Mouse (Mus musculus) heart, adult 2 months (tissue): ENCODE measurements around the gene Mfsd4b3. TPM values are rescaled to one million over a fixed set of nuclear protein-coding genes. Genes with fewer than 3 reads are reported as not detected.
A peak's percentile ranks its signal among the peaks of the same experiment; 100 is the strongest.

Experiments
- DNase-seq, 2 experiments: peaks; one replicate each; pipeline ENCODE4 v3.0.0; 2021
- H3K27ac ChIP-seq: fragments of 200-600 bp; 2 replicates; pipeline ENCODE4 v1.8.1; 2022
- H3K27me3 ChIP-seq: fragments of 200-500 bp; 2 replicates; pipeline ENCODE4 v1.6.1; 2012; ENCODE audit warnings: mild to moderate bottlenecking, low read length, inconsistent platforms, mixed read lengths; ENCODE audit not compliant: control insufficient read depth, insufficient read depth
- H3K36me3 ChIP-seq: fragments of 200-500 bp; 2 replicates; pipeline ENCODE4 v1.6.1; 2012; ENCODE audit warnings: low read length, inconsistent platforms; ENCODE audit not compliant: control insufficient read depth, insufficient read depth
- H3K4me1 ChIP-seq: fragments of 200-500 bp; 2 replicates; pipeline ENCODE4 v1.6.1; 2011; ENCODE audit warnings: low read length; ENCODE audit not compliant: control insufficient read depth, insufficient read depth
- H3K4me3 ChIP-seq: fragments of 200-600 bp; 2 replicates; pipeline ENCODE4 v1.8.1; 2022
- H3K79me2 ChIP-seq: fragments of 200-500 bp; replicated peaks from 2 replicates; pipeline ENCODE4 v1.6.1; 2012; ENCODE audit warnings: mild to moderate bottlenecking, inconsistent platforms, low read length, moderate library complexity, mixed read lengths; ENCODE audit not compliant: control insufficient read depth, insufficient read depth
- H3K9ac ChIP-seq: fragments of 200-500 bp; 2 replicates; pipeline ENCODE4 v1.6.1; 2012; ENCODE audit warnings: low read depth, mild to moderate bottlenecking, control low read depth, inconsistent platforms, low read length, mixed read lengths
- CTCF ChIP-seq: fragments of 200-600 bp; IDR thresholded peaks from 2 replicates; pipeline ENCODE4 v1.8.1; 2022; ENCODE audit warnings: antibody characterized with exemption, mild to moderate bottlenecking, moderate library complexity
- EP300 ChIP-seq: fragments of 200-500 bp; IDR thresholded peaks from 2 replicates; pipeline ENCODE4 v1.6.1; 2011; ENCODE audit warnings: low read depth, low read length, control low read depth; ENCODE audit not compliant: insufficient read depth
- POLR2A ChIP-seq: fragments of 200-500 bp; IDR thresholded peaks from 2 replicates; pipeline ENCODE4 v1.6.1; 2011; ENCODE audit warnings: mild to moderate bottlenecking, low read depth, low read length, control low read depth; ENCODE audit not compliant: insufficient read depth
- WGBS: fragments of 180-500 bp; shearing (Covaris S2); methylation state at CpG from one replicate; pipeline ENCODE4 v1.1.7; 2018; 5-methylcytosine and 5-hydroxymethylcytosine counted together
- intact Hi-C: fragments of 180-260 bp; cut with DNase I; formaldehyde crosslinking; loops from one replicate; pipeline ENCODE4 v1.15.1; 2025
- polyA plus RNA-seq: library from polyadenylated mRNA; depleted of rRNA; stranded (reverse); fragments of >200 nt; gene quantifications from 2 replicates; pipeline ENCODE4 v1.2.3, GENCODE M21; 2012
- total RNA-seq, 2 experiments: library from RNA; stranded (reverse); gene quantifications; 2 replicates each; pipeline ENCODE4 v1.2.3; 2021

The Mfsd4b3 gene
- total and polyA plus RNA-seq, 3 experiments, result 4.6 to 5.7 (median 5.5) TPM

DNA sequence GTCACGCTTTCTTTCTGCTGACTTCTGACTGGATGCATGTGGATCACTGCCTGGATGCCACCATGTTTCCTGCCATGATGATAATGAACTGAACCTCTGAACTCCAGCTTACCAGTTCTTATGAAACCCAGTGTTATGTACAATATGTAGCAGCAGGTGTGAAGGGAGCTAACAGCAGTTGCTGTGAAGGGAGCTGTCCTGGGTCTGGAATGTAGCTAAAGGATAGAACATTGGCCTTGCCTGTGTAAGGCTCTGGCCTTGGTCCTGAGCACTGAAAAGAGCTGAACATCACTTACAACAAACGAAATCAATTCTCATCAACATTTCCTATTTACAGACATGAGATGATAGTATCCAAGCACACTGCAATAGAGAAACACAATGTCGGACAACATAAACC is 7.6 kb upstream of the Mfsd4b3 start:
- H3K36me3 ChIP-seq, result no peaks in the 10 kb centered on the region
- H3K9ac ChIP-seq, result no peak overlapping the region
- WGBS, result 77% methylated on average over 3 of the region's 3 CpGs
- H3K4me3 ChIP-seq, result no peak overlapping the region
- H3K27ac ChIP-seq, result no peak overlapping the region
- intact Hi-C loops, result no loop called here
- H3K79me2 ChIP-seq, result no peaks in the 10 kb centered on the region
- no peaks in the 10 kb centered on the region for H3K4me1 ChIP-seq
- TF ChIP-seq EP300 (no peak), POLR2A (no peak), CTCF (no peak)
- DNase-seq, result no peak
- no peaks in the 10 kb centered on the region for H3K27me3 ChIP-seq

GRCm38 (mm10) chr10:39961906-39962305 is 2.0 kb upstream of the Mfsd4b3 start:
- Histone ChIP-seq H3K36me3 (peaks cover 4% of the 10 kb centered on the region; the same call in 1 of the 2 replicates), H3K79me2 (no peaks in the 10 kb centered on the region), H3K9ac (no peak overlapping the region), H3K27ac (no peak overlapping the region), H3K4me3 (no peak overlapping the region), H3K4me1 (peaks cover 4% of the 10 kb centered on the region), H3K27me3 (no peaks in the 10 kb centered on the region)
- DNase-seq, result no peak
- 26% methylated on average over 1 of the region's 1 CpGs for WGBS
- TF ChIP-seq POLR2A (no peak), CTCF (no peak), EP300 (no peak)
- intact Hi-C loops, result no loop called here

GRCm38 (mm10) chr10:39960441-39960822 is 479 bp upstream of the Mfsd4b3 start:
- peak overlapping the region; percentile 51 for H3K4me3 ChIP-seq
- intact Hi-C loops, result no loop called here
- H3K36me3 ChIP-seq, result peaks cover 4% of the 10 kb centered on the region; the same call in 1 of the 2 replicates
- no peak overlapping the region for H3K9ac ChIP-seq
- peaks cover 4% of the 10 kb centered on the region for H3K4me1 ChIP-seq
- no peak for TF ChIP-seq POLR2A
- no peak for TF ChIP-seq CTCF
- no peak for TF ChIP-seq EP300
- no peak for DNase-seq
- no peaks in the 10 kb centered on the region for H3K27me3 ChIP-seq
- no peak overlapping the region for H3K27ac ChIP-seq
- WGBS, result 41% methylated on average over 11 of the region's 11 CpGs
- H3K79me2 ChIP-seq, result no peaks in the 10 kb centered on the region

- DNase-seq, result no peak
- intact Hi-C loops, result loop anchor here (5.0 to 10.0 kb wide), 3 partner anchors 61 to 543 kb away; partner anchors contain the start of gene Mfsd4b4
- Histone ChIP-seq H3K9ac (no peak overlapping the region), H3K79me2 (no peaks in the 10 kb centered on the region), H3K4me1 (peaks cover 4% of the 10 kb centered on the region), H3K36me3 (peaks cover 4% of the 10 kb centered on the region; the same call in 1 of the 2 replicates), H3K27ac (peak overlapping the region; percentile 88), H3K4me3 (no peak overlapping the region), H3K27me3 (no peaks in the 10 kb centered on the region)
- 63% methylated on average over 4 of the region's 4 CpGs for WGBS
- no peak for TF ChIP-seq EP300
- peak; percentile 58 for TF ChIP-seq CTCF
These were observed 1.7 kb downstream of the Mfsd4b3 start for GRCm38 (mm10) chr10:39958266-39958665.

DNA sequence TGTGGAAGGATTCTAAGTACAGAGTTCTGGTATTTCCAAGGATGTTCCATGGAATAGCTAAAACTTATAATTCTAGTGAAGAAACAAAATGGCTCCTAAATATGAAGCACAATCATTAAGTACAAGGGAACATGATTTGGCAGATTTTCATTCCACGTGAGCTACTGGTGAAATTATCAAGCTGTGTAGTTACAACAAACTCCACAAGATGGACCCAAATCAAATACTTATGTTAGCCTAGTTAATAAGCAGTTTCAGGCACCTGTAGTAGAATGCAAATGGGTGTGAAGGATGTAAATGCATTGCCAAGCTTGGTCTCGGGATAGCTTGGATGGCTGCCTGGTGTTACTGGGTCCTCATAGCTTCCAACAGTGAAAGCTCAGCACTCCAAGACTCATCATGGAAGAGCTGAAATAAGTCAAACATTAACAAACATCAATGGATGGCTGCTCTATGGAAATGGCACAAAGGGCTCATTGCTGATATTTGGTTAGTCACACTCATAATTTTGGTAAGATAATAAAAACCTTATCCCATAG is 3.5 kb downstream of the Mfsd4b3 start:
- H3K4me3 ChIP-seq, result no peak overlapping the region
- no peak for DNase-seq
- 56% methylated on average over 2 of the region's 2 CpGs for WGBS
- no peak overlapping the region for H3K27ac ChIP-seq
- no peaks in the 10 kb centered on the region for H3K27me3 ChIP-seq
- H3K9ac ChIP-seq, result no peak overlapping the region
- H3K79me2 ChIP-seq, result no peaks in the 10 kb centered on the region
- intact Hi-C loops, result loop anchor here (5.0 to 10.0 kb wide), 3 partner anchors 59 to 542 kb away; partner anchors contain the start of gene Mfsd4b4
- TF ChIP-seq CTCF, result 0 out of 2 replicates have a peak, but pooled peaks have one; percentile 3
- no peak for TF ChIP-seq POLR2A
- no peak for TF ChIP-seq EP300
- peaks cover 4% of the 10 kb centered on the region for H3K4me1 ChIP-seq
- peaks cover 4% of the 10 kb centered on the region; the same call in 1 of the 2 replicates for H3K36me3 ChIP-seq

DNA sequence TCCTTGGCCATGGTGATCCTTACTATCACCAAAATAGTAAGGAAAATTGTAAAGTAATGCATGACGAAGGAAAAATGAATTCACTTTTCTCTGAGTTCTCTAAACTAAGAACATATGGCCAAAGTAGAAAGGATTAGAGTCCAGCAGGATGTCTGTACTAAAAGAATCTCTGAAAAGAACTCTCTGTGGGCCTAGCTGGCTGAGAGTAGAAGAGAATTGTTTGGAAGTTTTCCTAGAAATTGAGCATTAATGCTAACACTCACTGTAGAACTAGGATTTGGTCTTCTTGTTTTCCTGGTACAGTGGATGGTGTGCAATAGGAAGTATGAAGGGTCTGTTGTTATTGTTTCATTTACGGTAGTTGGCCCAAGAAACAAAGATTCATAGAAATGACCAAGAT is 4.8 kb downstream of the Mfsd4b3 start:
- H3K27me3 ChIP-seq, result no peaks in the 10 kb centered on the region
- H3K4me1 ChIP-seq, result no peaks in the 10 kb centered on the region; the same call in 1 of the 2 replicates
- 49% methylated on average over 2 of the region's 2 CpGs for WGBS
- TF ChIP-seq POLR2A (no peak), EP300 (no peak)
- peaks cover 4% of the 10 kb centered on the region; the same call in 1 of the 2 replicates for H3K36me3 ChIP-seq
- DNase-seq, result no peak
- no peak overlapping the region for H3K27ac ChIP-seq
- H3K4me3 ChIP-seq, result no peak overlapping the region
- intact Hi-C loops, result loop anchor here (5.0 to 10.0 kb wide), 3 partner anchors 58 to 540 kb away; partner anchors contain the start of gene Mfsd4b4
- no peaks in the 10 kb centered on the region for H3K79me2 ChIP-seq
- H3K9ac ChIP-seq, result no peak overlapping the region
